Mouse (Mus musculus): ENCODE measurements around the gene Adgrg6. TPM values are rescaled to one million over a fixed set of nuclear protein-coding genes. Genes with fewer than 3 reads are reported as not detected.

Gene Adgrg6
- polyA plus RNA-seq, 1 experiment from 2014 or later = 6.2 TPM

DNA sequence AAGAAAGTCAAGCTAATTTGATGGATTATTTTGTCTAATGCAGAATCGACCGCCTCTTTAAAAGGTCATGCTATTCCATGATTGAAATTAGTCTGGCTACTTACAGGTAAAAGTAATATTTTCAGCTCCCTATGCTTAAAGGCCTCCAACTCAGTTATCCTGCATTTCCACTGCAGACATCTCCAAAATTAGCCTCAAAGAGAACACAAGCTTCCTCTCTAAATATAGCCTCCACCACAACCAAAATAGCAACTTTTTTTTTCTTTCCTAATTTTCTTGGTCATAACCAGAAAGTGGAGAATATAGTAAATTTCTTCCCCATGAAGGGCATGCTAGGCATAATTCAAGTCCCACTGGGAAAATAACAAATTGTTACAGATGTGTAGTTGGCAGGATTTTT lies 182.2 kb downstream of the Adgrg6 start:
- ATAC-seq (ENCODE audit: insufficient number of reproducible peaks, insufficient read depth, low FRiP score, low TSS enrichment, low read depth) = no peak
- Histone ChIP-seq H3K27me3 (no peaks in the 10 kb centered on the region), H3K9ac (no peak overlapping the region), H3K36me3 (no peaks in the 10 kb centered on the region), H3K4me2 (no peak overlapping the region), H3K4me3 (no peak overlapping the region), H3K27ac (no peak overlapping the region), H3K4me1 (no peaks in the 10 kb centered on the region), H3K9me3 (no peaks in the 10 kb centered on the region)
- WGBS = 94% methylated on average over 2 of the region's 2 CpGs

DNA sequence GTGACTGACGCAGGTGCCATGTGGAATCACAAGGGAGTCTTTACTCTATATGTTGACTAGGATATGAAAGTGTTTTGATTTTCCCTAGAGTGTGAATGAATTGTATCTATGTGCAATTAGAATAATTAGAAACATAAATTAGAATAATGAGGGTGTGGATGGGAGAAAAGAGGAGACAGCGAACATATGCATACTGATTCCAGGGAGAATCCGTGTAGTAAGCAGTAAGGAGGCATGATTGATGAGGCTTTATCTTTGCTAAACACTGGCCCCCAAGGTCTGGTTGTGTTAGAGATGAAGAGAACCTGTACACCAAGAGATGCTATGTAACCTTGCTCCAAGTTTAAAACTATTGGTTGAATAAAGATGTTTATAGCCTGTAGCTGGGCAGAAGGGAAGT lies 187.2 kb downstream of the Adgrg6 start:
- Histone ChIP-seq H3K4me2 (no peak overlapping the region), H3K36me3 (no peaks in the 10 kb centered on the region), H3K4me1 (no peaks in the 10 kb centered on the region), H3K9ac (no peak overlapping the region), H3K9me3 (no peaks in the 10 kb centered on the region), H3K27ac (no peak overlapping the region), H3K4me3 (no peak overlapping the region), H3K27me3 (no peaks in the 10 kb centered on the region)
- no peak for ATAC-seq (ENCODE audit: insufficient number of reproducible peaks, insufficient read depth, low FRiP score, low TSS enrichment, low read depth)
- 85% methylated on average over 3 of the region's 3 CpGs for WGBS

Other genes with a start within 250 kb of the Adgrg6 start
- gene Vta1, start 159.9 kb upstream of the Adgrg6 start, polyA plus RNA-seq (2015; fragmentation: Nextera tagmentation; extraction: Ambion mirVana) = 92.5 and 101 TPM in 2 replicates
- gene Nmbr, start 159.9 kb upstream of the Adgrg6 start, polyA plus RNA-seq (2015; fragmentation: Nextera tagmentation; extraction: Ambion mirVana) = 0.28 and 0.99 TPM in 2 replicates
- not detected in 2 replicates for gene Gje1, start 172.6 kb upstream of the Adgrg6 start, polyA plus RNA-seq (2015; fragmentation: Nextera tagmentation; extraction: Ambion mirVana)